Mouse (Mus musculus) G1E (cell line): ENCODE data around the gene Myh14.

ENCODE experiments used
- CTCF ChIP-seq: IDR thresholded peaks from 2 replicates; pipeline ENCODE4 v1.5.1; 2012; ENCODE audit warnings: low read depth, low read length, inconsistent platforms, mixed read lengths
- GATA1 ChIP-seq: IDR thresholded peaks from 2 replicates; pipeline ENCODE4 v1.6.1; 2012; ENCODE audit warnings: borderline replicate concordance, low read length, inconsistent platforms, mixed read lengths
- GATA2 ChIP-seq: IDR thresholded peaks from 2 replicates; pipeline ENCODE4 v1.6.1; 2012; ENCODE audit warnings: low read depth, low read length, inconsistent platforms, borderline replicate concordance
- POLR2AphosphoS5 ChIP-seq: IDR thresholded peaks from 2 replicates; pipeline ENCODE4 v1.6.1; 2012; ENCODE audit warnings: low read depth, low read length, inconsistent platforms; ENCODE audit not compliant: insufficient replicate concordance
- TAL1 ChIP-seq: conservative IDR thresholded peaks from 2 replicates; pipeline ENCODE4 v1.6.1; 2012; ENCODE audit warnings: low read depth, low read length, inconsistent platforms, mixed read lengths

- TF ChIP-seq CTCF (no peak), TAL1 (no peak), GATA1 (no peak), POLR2AphosphoS5 (no peak), GATA2 (no peak)
Observed at GRCm38 (mm10) chr7:44604619-44605018, 66.0 kb downstream of the Myh14 start.
